Mouse (Mus musculus) adrenal gland, adult (tissue): ENCODE results near the gene Igfbp5.

ENCODE experiments used
- DNase-seq, 2 experiments: peaks; one replicate each; pipeline ENCODE4 v3.0.0; 2022 to 2023; ENCODE audit warnings: low spot score in 1 of 2; ENCODE audit not compliant: inconsistent age in 2 of 2

Igfbp5 gene

GRCm38 (mm10) chr1:72815184-72815583, 59.5 kb downstream of the Igfbp5 start:
- no peak for DNase-seq

GRCm38 (mm10) chr1:72813639-72814403, 60.9 kb downstream of the Igfbp5 start:
- no peak for DNase-seq

- no peak for DNase-seq
Observed at GRCm38 (mm10) chr1:72813089-72813638, 61.5 kb downstream of the Igfbp5 start.

- no peak for DNase-seq
Observed at GRCm38 (mm10) chr1:72811061-72811460, 63.6 kb downstream of the Igfbp5 start.

GRCm38 (mm10) chr1:72809951-72810675, 64.6 kb downstream of the Igfbp5 start:
- no peak for DNase-seq

- DNase-seq, result no peak
Observed at GRCm38 (mm10) chr1:72809304-72809703, 65.4 kb downstream of the Igfbp5 start.
